Mouse (Mus musculus) forebrain, embryonic 13.5 days (tissue): ENCODE results near the gene Eps8l3. TPM values are rescaled to one million over a fixed set of nuclear protein-coding genes. Genes with fewer than 3 reads are reported as not detected.

ENCODE experiments used
- ATAC-seq: fragments of 200-750 bp; cut with Nextera tagmentation; 2 replicates; pipeline ENCODE4 v1.8.0; 2017
- H3K27ac ChIP-seq: fragments of 300-500 bp; sonication (generic); 2 replicates; pipeline ENCODE4 v1.5.1; 2015; ENCODE audit warnings: inconsistent platforms, mild to moderate bottlenecking, moderate library complexity
- H3K27me3 ChIP-seq: fragments of 300-500 bp; sonication (generic); 2 replicates; pipeline ENCODE4 v1.6.1; 2015; ENCODE audit warnings: mild to moderate bottlenecking, inconsistent platforms
- H3K36me3 ChIP-seq: fragments of 300-500 bp; sonication (generic); 2 replicates; pipeline ENCODE4 v1.6.1; 2015; ENCODE audit warnings: mild to moderate bottlenecking, inconsistent platforms; ENCODE audit not compliant: poor library complexity, severe bottlenecking
- H3K4me1 ChIP-seq: fragments of 300-500 bp; sonication (generic); 2 replicates; pipeline ENCODE4 v1.6.1; 2015; ENCODE audit warnings: inconsistent platforms
- H3K4me2 ChIP-seq: fragments of 300-500 bp; sonication (generic); 2 replicates; pipeline ENCODE4 v1.6.1; 2015; ENCODE audit warnings: inconsistent platforms, mild to moderate bottlenecking, moderate library complexity
- H3K4me3 ChIP-seq: fragments of 300-500 bp; sonication (generic); 2 replicates; pipeline ENCODE4 v1.5.1; 2015; ENCODE audit warnings: mild to moderate bottlenecking, inconsistent platforms
- H3K9ac ChIP-seq: fragments of 300-500 bp; sonication (generic); 2 replicates; pipeline ENCODE4 v1.6.1; 2015; ENCODE audit warnings: mild to moderate bottlenecking, inconsistent platforms
- H3K9me3 ChIP-seq: fragments of 300-500 bp; sonication (generic); replicated peaks from 2 replicates; pipeline ENCODE4 v1.6.1; 2016; ENCODE audit warnings: inconsistent platforms
- WGBS: fragments of 180-500 bp; shearing (Covaris S2); methylation state at CpG from one replicate; pipeline ENCODE4 v1.1.7; 2015; 5-methylcytosine and 5-hydroxymethylcytosine counted together
- polyA plus RNA-seq: library from polyadenylated mRNA; unstranded; fragments of >200 nt; fragmentation: Nextera tagmentation; extraction: Ambion mirVana; gene quantifications from 2 replicates; pipeline ENCODE4 v1.2.1, GENCODE M21; 2015

Gene Eps8l3
- not detected in 2 replicates for polyA plus RNA-seq

DNA sequence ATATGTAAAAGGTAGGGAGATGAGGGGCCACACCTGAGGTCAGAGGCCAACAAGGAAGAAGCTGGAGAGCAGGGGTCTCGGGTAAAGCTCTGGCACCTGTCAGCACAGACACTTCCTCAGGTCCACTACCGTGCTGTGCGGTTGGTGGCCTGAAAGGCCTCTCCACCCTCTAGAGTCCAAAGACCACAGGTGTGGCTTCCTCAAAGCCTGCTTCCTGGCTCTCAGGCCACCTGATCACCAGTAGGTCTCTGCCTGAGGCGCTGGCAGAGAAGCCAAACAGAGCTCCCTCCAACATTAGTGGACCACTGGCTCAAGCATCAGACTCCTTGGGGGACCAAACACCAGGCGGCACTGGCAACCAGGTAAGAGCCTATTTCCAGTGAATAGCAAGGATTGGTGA, at the start of gene Eps8l3:
Gene Eps8l3, plus strand, starts transcription at position 225 of the 400 bp plus-strand sequence.
- Histone ChIP-seq H3K9ac (no peak within 1 kb of the TSS), H3K9me3 (no peaks in the 10 kb centered on the region), H3K27ac (no peak within 1 kb of the TSS), H3K27me3 (no peaks in the 10 kb centered on the region), H3K4me2 (no peak within 1 kb of the TSS), H3K4me3 (no peak within 1 kb of the TSS), H3K4me1 (no peaks in the 10 kb centered on the region), H3K36me3 (no peaks in the 10 kb centered on the region)
- ATAC-seq = no peak
- WGBS = 91% methylated on average over 5 of the region's 5 CpGs

DNA sequence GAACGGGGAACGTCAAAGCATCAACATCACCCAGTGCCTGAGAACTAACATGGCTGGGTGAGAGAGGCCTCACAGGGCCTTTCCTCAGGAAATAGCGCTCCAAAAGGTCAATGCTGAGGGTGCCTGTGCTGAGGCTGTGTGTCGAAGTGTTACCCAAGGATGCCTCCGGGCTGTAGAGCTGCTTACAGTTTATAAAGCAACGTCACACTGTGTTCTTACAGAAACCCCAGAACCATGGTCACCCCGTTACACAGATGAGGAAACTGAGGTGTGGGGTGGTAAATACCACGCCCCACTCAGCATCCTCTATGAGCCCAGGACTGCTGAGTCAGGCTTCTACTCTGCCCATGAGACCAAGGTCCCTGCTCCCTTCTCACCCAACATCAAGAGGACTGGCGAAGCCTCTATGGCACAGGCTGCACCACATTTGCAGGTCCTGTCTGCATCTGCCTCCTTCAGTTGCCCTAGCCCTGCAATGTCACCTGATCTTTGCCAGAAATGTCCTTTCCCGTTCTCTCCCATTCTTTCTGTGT, 49.1 kb upstream of the Eps8l3 start:
- no peak overlapping the region for H3K9ac ChIP-seq
- H3K4me3 ChIP-seq = no peak overlapping the region
- no peak overlapping the region for H3K4me2 ChIP-seq
- no peak for ATAC-seq
- peaks cover 12% of the 10 kb centered on the region for H3K4me1 ChIP-seq
- no peaks in the 10 kb centered on the region for H3K27me3 ChIP-seq
- no peaks in the 10 kb centered on the region for H3K36me3 ChIP-seq
- no peak overlapping the region for H3K27ac ChIP-seq
- no peaks in the 10 kb centered on the region for H3K9me3 ChIP-seq
- WGBS = 94% methylated on average over 10 of the region's 10 CpGs

DNA sequence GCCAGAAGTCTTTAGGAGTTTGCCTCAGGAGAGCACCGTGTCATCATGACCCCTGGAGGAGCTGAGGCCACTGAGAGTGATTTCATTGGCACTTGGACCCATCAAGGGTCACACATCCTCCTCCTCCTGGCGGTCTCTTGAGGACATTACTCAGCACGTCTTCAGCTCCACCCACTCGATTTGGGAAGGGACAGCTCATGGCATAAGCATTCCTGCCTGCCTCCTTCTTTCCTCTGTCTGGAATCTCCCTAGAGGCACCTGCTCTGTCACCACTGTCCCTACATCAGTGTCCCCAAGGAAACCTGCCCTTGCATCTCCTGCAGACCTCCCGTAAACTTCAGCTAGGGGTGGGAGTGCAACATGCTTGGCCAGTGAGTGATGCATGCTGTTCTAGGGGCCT, 48.5 kb upstream of the Eps8l3 start:
- H3K4me2 ChIP-seq = no peak overlapping the region
- H3K27me3 ChIP-seq = no peaks in the 10 kb centered on the region
- ATAC-seq = no peak
- no peaks in the 10 kb centered on the region for H3K36me3 ChIP-seq
- no peak overlapping the region for H3K27ac ChIP-seq
- WGBS = 67% methylated on average over 5 of the region's 5 CpGs
- H3K9ac ChIP-seq = no peak overlapping the region
- H3K4me1 ChIP-seq = peaks cover 18% of the 10 kb centered on the region
- H3K9me3 ChIP-seq = no peaks in the 10 kb centered on the region
- no peak overlapping the region for H3K4me3 ChIP-seq

DNA sequence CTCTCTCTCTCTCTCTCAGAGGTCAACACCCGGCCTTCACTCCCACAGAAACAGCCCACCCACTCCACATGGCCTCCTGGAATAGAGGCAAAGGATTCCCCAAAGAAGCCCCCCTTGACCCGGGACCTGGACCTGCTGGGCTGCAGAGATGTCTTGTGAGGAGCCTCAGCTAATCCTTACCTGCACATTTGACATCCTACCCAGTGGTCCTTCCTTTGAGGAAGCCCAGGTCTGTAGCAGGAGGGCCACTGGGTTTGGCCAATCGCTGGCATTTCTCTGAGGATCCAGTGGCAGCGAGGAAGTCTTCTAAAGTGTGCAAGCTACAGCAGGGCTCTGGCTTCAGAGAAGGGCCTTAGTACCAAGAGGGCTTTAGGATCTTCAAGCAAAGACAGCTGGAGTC, 48.0 kb upstream of the Eps8l3 start:
- Histone ChIP-seq H3K27me3 (no peaks in the 10 kb centered on the region), H3K27ac (no peak overlapping the region), H3K9ac (no peak overlapping the region), H3K4me1 (peaks cover 23% of the 10 kb centered on the region), H3K4me3 (no peak overlapping the region), H3K9me3 (no peaks in the 10 kb centered on the region), H3K4me2 (no peak overlapping the region), H3K36me3 (no peaks in the 10 kb centered on the region)
- 78% methylated on average over 4 of the region's 4 CpGs for WGBS
- ATAC-seq = no peak

DNA sequence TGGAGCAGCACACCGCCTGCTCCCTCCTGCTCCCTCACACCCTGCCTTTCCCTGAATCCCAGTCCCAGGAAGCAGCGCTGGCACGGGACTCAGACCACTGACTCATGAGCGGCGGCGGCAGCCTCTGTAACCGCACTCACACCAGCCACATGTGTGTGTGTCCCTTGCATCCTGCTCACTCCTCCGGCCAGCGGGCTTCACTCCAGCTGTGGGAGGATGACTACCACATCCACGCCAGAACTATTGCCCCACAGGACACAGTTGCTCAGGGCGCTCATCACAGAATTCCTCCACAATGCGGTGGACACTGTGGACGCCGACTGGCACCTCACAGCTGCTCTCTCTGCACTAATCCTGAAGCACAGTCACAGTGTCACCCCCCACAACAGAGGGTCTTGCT, 47.4 kb upstream of the Eps8l3 start:
- Histone ChIP-seq H3K4me1 (peaks cover 29% of the 10 kb centered on the region), H3K9me3 (no peaks in the 10 kb centered on the region), H3K27ac (no peak overlapping the region), H3K4me3 (no peak overlapping the region), H3K36me3 (no peaks in the 10 kb centered on the region), H3K9ac (no peak overlapping the region), H3K4me2 (no peak overlapping the region), H3K27me3 (no peaks in the 10 kb centered on the region)
- ATAC-seq = no peak
- WGBS = 83% methylated on average over 14 of the region's 14 CpGs

DNA sequence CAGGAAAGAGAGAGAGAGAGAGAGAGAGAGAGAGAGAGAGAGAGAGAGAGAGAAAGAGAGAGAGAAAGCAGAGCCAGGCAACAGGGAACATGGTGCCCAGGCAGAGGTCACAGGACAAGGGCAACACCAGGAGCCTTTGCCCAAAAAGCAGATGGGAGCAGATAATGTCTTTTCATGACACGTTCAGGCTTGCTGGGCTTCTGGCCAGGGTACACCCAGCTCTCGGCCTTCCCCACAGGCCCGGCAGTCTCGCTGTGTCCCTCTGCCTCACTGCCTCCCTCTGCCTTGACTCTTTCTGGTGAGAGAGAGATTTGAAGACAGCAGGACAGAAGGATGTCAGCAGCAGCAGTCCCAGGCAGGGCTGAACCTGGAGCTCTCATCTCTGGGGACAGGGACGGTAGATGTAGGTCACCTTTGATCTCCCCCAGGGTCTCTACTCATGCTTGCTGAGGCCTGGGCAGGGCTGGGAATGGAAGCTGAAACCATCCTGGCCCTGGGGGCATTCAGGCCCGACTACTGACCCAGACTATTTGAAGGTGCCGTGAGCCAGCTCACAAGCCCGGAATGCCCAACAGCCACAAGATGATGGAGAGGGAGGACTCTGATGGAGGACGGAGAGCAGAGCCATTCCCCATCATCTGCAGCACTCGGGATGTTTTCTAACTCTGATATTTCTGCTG, 45.0 kb upstream of the Eps8l3 start:
- 74% methylated on average over 10 of the region's 10 CpGs for WGBS
- Histone ChIP-seq H3K27ac (no peak overlapping the region), H3K36me3 (no peaks in the 10 kb centered on the region), H3K9ac (no peak overlapping the region), H3K9me3 (no peaks in the 10 kb centered on the region), H3K4me2 (no peak overlapping the region), H3K4me3 (no peak overlapping the region), H3K4me1 (peaks cover 32% of the 10 kb centered on the region), H3K27me3 (no peaks in the 10 kb centered on the region)
- no peak for ATAC-seq

DNA sequence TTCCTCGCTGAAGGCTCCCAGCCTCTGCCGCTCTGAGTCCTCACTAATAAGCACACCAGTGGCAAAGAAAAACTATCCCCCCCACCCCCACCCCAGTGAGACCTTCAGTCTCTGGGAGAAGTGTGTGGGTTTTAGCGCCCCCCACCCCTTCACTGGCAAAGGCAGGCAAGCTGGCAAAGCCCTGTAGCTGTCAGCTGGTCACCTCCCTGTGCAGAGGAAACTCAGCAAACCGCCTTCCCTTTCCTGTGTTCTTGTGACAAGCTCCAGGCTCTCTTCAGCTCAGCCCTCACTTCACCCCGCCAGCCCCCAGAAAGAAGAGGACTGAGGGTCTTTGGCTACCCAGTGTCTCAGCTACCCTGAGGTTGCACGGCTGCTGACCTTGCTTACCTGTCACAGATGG, 44.4 kb upstream of the Eps8l3 start:
- Histone ChIP-seq H3K4me2 (no peak overlapping the region), H3K4me1 (peaks cover 32% of the 10 kb centered on the region), H3K27ac (no peak overlapping the region), H3K4me3 (no peak overlapping the region), H3K9ac (no peak overlapping the region), H3K36me3 (no peaks in the 10 kb centered on the region), H3K27me3 (no peaks in the 10 kb centered on the region), H3K9me3 (no peaks in the 10 kb centered on the region)
- WGBS = 56% methylated on average over 6 of the region's 6 CpGs
- peak; percentile 22 for ATAC-seq

DNA sequence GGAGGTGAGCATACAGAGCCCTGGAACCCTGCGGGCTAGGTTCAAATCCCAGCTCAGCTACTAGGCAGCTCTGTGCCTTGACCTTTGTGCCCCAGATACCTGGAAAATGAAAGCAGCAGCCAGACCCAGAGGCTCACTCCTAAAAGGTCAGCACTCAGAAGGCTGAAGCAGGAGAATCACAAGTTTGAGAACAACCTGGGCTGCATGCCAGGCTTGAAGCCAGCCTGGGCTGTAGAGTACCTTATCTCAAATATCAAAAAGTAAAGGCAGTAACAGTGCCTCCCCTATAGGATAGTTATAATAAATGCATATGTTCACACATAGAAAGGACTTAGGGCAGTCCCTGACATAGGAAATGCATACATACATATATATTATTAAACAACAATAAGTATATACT, 43.7 kb upstream of the Eps8l3 start:
- Histone ChIP-seq H3K27ac (no peak overlapping the region), H3K4me3 (no peak overlapping the region), H3K4me1 (peaks cover 32% of the 10 kb centered on the region), H3K36me3 (no peaks in the 10 kb centered on the region), H3K4me2 (no peak overlapping the region), H3K9ac (no peak overlapping the region), H3K27me3 (no peaks in the 10 kb centered on the region), H3K9me3 (no peaks in the 10 kb centered on the region)
- no peak for ATAC-seq
- 73% methylated on average over 1 of the region's 1 CpGs for WGBS

DNA sequence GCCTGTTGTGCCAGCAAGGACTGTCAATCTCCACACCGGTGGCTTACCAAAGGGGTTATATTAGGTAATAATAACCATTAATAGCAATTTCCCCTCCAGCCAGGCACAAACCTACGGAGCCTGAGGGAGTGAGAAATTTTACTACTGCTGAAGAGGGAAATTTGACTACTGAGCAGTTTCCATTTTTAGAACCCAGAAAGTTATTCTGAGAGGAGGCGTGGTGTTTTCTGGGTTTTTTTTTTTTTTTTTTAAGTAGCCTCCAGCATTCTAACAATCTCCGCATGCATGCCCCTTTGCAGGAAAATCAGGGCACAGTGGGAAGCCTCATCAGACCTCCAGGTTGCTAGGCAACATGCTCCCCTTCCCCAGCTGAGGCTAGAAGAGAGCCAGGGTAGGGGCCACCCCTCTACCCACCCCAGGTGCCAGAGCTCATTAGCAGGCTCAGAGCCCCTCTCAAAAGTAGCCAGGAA, 43.1 kb upstream of the Eps8l3 start:
- Histone ChIP-seq H3K9me3 (no peaks in the 10 kb centered on the region), H3K9ac (no peak overlapping the region), H3K4me2 (0 out of 2 replicates have a peak overlapping the region, but pooled peaks have one; percentile 16), H3K4me3 (no peak overlapping the region), H3K36me3 (no peaks in the 10 kb centered on the region), H3K27ac (peak overlapping the region; percentile 64), H3K27me3 (no peaks in the 10 kb centered on the region), H3K4me1 (peaks cover 32% of the 10 kb centered on the region)
- peak; percentile 96 for ATAC-seq
- WGBS = 4% methylated on average over 4 of the region's 4 CpGs

DNA sequence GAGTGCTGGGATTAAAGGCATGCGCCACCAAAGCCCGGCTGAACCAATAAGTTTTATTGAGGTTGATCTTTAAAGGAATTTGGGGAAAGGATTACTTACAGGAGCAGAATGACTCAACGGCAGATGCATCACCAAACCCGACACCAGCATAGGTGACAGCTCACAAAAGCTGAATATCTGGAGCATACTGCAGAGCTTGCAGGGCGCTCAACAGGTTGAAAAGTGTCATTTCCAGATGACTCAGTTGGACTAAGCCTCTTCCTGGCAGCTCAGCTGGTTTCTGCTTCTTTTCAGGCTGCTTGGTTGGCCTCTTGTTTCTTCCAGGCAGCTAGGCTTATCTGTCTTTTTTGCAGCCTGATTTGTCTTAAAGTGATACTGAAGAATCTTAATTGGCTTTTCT, 41.7 kb upstream of the Eps8l3 start:
- Histone ChIP-seq H3K27ac (no peak overlapping the region), H3K9me3 (no peaks in the 10 kb centered on the region), H3K4me1 (peaks cover 32% of the 10 kb centered on the region), H3K27me3 (no peaks in the 10 kb centered on the region), H3K4me3 (no peak overlapping the region), H3K4me2 (no peak overlapping the region), H3K36me3 (no peaks in the 10 kb centered on the region), H3K9ac (no peak overlapping the region)
- ATAC-seq = no peak
- WGBS = 93% methylated on average over 5 of the region's 5 CpGs

DNA sequence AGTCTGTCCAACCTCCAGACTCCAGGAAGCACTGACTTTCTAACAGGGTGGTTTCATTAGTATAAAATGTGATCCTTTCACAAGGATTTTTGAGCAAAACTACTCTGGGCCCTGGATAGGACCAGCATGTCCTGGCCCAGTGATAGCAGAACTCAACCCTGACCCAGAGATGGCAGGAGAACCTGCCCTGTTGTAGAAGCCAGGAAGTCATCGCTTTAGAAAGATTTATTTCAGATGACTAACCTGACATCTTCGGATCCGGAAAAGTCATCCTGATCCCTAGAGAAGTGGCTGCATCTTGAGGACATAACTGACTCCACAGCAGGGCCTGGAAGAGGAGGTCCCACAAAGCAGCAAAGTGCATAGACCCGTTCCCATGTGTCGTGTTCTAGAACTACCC, 37.2 kb upstream of the Eps8l3 start:
- H3K4me1 ChIP-seq = peaks cover 13% of the 10 kb centered on the region
- no peaks in the 10 kb centered on the region for H3K27me3 ChIP-seq
- no peaks in the 10 kb centered on the region for H3K9me3 ChIP-seq
- no peak for ATAC-seq
- H3K36me3 ChIP-seq = no peaks in the 10 kb centered on the region
- 98% methylated on average over 5 of the region's 5 CpGs for WGBS
- no peak overlapping the region for H3K4me2 ChIP-seq
- no peak overlapping the region for H3K4me3 ChIP-seq
- H3K27ac ChIP-seq = no peak overlapping the region
- no peak overlapping the region for H3K9ac ChIP-seq

DNA sequence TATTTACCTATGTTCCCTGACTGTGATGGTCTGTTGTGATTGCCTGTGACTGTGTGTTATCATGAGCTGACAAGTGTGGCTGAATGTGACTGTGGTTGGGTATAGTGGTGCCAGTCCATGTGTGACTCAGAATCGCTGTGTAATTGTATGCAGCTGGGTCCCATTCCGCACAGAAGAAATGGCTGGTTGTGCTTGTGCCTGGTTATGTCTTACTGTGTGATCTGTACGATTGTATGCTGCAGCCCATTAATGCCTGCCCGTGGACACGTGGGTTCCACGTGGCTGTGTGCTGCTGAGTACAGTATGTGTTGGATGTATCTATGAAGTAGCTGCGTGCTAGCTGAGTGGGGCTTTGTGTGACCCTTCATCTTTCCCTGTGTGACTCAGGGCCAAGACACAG, 36.2 kb upstream of the Eps8l3 start:
- Histone ChIP-seq H3K9me3 (no peaks in the 10 kb centered on the region), H3K4me1 (peaks cover 13% of the 10 kb centered on the region), H3K9ac (no peak overlapping the region), H3K36me3 (no peaks in the 10 kb centered on the region), H3K27me3 (no peaks in the 10 kb centered on the region), H3K4me2 (no peak overlapping the region), H3K27ac (no peak overlapping the region), H3K4me3 (no peak overlapping the region)
- WGBS = 90% methylated on average over 7 of the region's 7 CpGs
- ATAC-seq = no peak

DNA sequence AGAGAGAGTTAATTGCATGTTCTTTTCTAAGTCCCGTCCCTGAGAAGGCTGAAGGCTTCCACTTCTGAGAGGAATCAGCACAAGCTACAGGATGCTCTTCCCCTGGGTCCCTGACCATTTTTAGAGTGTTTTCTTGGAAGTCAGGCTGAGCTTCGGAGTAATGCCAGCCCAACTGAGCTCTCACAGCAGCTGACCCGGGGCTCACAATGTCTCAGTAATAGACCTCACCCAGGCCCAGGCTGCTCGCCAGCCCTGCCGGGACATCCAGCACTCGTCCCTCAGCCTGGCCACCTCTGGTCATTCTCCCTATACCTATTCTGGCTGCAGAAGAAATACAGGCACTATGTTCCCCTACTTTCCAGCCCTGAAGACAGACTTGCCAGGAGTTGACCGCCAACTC, 35.7 kb upstream of the Eps8l3 start:
- Histone ChIP-seq H3K4me1 (peaks cover 13% of the 10 kb centered on the region), H3K27ac (no peak overlapping the region), H3K9me3 (no peaks in the 10 kb centered on the region), H3K9ac (no peak overlapping the region), H3K36me3 (no peaks in the 10 kb centered on the region), H3K4me3 (no peak overlapping the region), H3K27me3 (no peaks in the 10 kb centered on the region), H3K4me2 (no peak overlapping the region)
- WGBS = 86% methylated on average over 7 of the region's 7 CpGs
- no peak for ATAC-seq
